Mouse (Mus musculus): Measurements from ENCODE around the gene Agbl1.

Gene Agbl1

DNA sequence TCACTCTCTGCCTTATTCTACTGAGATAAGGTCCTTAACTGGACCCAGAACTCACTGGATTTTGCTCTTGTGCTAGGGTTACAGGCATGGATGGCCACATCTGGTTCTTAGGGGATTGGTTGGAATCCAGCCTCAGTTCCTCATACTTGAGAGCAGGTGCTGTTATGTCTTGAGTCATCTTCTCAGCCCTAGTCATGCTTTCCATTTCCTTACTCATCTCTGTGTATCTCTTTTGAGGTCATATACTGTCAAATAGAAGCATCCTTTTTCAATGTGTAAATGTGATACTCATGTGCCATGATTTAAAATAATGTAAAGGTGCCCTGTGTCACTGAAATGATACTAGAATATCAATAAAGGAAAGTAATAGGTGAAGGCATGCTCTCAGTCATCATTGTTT lies 705.5 kb downstream of the Agbl1 start:
- DNase-seq (ENCODE audit: low spot score) = no peak

- DNase-seq (ENCODE audit: low spot score) = no peak
These were observed 711.8 kb downstream of the Agbl1 start for GRCm38 (mm10) chr7:76941531-76941930.

GRCm38 (mm10) chr7:76971334-76971733 lies 741.6 kb downstream of the Agbl1 start:
- no peak for DNase-seq (ENCODE audit: low spot score)

- DNase-seq (ENCODE audit: low spot score) = no peak
These were observed 779.9 kb downstream of the Agbl1 start for GRCm38 (mm10) chr7:77009571-77009970.

DNA sequence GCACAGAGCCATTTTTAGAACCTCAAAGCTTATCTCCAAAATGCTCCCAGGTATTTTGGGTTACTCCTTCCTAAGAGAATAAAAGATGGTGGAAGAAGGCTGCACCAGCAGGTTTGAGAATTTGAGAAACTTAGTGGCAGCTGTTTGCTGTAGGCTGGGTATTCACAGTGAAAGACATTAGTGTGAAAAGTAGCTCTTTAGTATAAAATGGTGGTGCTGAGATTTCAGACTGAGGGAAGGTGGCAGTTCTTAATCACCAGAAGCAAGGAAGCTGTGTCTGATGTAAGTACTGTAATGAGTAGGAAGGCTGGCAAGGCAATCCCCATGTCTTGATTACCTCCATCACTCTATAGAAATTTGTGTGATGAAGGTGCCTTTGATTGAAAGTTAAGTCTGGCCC lies 799.3 kb downstream of the Agbl1 start:
- no peak for DNase-seq (ENCODE audit: low spot score)

DNA sequence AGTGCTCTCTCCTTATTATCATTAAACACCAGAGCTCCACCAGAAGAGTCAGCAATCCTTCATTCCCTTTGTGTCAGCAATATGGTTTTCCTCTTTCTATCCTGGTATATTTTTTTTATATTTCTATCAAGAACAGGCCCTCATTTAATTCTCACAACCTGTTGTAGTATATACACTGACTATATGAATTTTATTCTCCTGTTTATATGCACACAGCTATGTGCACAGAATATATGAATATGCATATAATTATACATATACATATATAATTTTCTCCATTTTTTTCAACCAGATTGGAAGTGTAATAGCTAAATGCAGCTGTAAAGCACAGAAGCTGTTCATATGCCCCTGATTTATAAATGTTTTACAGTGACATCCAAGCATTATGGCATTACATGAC lies 846.3 kb downstream of the Agbl1 start:
- no peak for DNase-seq (ENCODE audit: low spot score)

- DNase-seq (ENCODE audit: low spot score) = no peak
These were observed 857.6 kb downstream of the Agbl1 start for GRCm38 (mm10) chr7:77087266-77087665.

- DNase-seq (ENCODE audit: low spot score) = no peak
These were observed 865.5 kb downstream of the Agbl1 start for GRCm38 (mm10) chr7:77095153-77095552.

- no peak for DNase-seq (ENCODE audit: low spot score)
These were observed 884.3 kb downstream of the Agbl1 start for GRCm38 (mm10) chr7:77114021-77114420.

- no peak for DNase-seq (ENCODE audit: low spot score)
These were observed 899.4 kb downstream of the Agbl1 start for GRCm38 (mm10) chr7:77129045-77129444.

GRCm38 (mm10) chr7:77131950-77132349 lies 902.3 kb downstream of the Agbl1 start:
- DNase-seq (ENCODE audit: low spot score) = no peak

GRCm38 (mm10) chr7:77132615-77133420 lies 903.1 kb downstream of the Agbl1 start:
- no peak for DNase-seq (ENCODE audit: low spot score)

DNA sequence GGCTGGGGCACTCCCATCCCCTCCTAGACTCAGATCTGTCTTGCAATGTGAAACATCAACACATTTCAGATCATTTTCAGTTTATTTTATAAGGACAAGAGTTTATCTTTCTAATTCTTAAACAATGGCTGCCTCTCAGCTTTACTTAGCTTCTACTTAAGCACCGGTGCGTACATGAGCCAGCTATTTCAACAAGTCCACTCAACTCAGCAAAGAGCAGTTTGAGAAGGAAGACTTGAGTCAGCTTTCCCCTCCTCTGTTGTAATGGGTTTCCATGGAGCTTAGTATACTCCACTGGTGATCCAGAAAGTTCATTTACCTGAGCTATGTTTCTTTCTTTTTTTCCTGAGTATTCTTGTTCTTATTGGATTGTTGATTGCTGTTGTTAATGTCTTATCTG lies 905.2 kb downstream of the Agbl1 start:
- no peak for DNase-seq (ENCODE audit: low spot score)

- no peak for DNase-seq (ENCODE audit: low spot score)
These were observed 909.0 kb downstream of the Agbl1 start for GRCm38 (mm10) chr7:77138707-77139106.

DNA sequence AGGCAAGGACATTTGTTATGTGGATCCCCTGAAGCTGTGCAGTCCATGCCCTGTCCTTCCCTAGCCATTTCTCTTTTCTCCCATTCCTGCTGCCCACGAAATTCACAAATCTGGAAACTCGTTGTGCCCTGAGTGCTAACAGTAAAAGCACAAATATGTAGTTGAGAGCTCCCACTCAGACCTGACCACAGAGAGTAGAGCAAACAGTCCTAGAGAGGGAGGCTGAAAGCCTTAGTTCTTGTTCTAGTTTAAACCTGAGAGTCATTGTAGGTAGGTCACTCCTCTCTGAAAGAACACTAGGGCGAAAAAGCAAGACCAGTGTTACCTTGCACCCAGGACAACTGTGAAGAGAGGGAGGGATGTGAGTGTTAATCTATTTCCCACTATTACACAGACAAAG lies 917.8 kb downstream of the Agbl1 start:
- no peak for DNase-seq (ENCODE audit: low spot score)

DNA sequence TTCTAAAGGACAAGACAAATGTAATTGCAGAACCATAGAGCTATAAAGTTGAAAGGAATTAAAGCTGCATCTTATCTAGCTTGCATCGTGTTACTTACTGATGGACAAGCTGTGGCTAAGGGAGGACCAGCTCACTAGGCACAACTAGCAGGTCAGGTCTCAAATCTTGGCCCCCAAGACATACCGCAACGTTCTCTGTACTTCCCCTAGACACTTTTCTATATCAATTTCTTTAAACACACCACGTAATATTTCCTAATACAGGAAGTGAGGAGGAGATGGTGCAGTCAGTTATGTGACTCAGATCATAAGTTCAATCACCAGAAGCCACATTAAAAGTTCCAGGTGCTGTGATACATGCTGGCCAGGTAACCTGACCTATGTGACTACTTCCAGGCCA lies 919.1 kb downstream of the Agbl1 start:
- DNase-seq (ENCODE audit: low spot score) = no peak

GRCm38 (mm10) chr7:77149846-77150245 lies 920.2 kb downstream of the Agbl1 start:
- no peak for DNase-seq (ENCODE audit: low spot score)

DNA sequence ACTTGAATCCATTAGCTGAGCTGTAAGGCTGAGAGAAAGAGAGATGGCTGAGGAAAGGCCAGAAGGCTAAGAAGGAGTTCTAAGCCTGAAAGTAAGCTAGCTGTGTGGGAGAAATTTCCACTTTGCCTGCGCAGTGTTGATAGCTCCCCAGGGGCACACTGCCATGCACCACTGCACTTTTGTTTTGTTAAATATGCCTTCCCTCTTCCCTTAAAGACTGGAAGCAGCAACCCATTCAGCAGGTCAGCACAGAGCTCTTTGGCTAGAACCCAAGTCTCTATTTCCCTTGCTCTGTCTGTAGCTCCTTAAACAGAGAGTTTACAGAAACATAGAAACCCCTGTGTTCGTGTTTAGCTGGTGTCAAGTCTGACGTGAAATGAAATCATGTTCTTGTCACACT lies 922.7 kb downstream of the Agbl1 start:
- DNase-seq (ENCODE audit: low spot score) = no peak

GRCm38 (mm10) chr7:77152909-77153308 lies 923.2 kb downstream of the Agbl1 start:
- DNase-seq (ENCODE audit: low spot score) = no peak

DNA sequence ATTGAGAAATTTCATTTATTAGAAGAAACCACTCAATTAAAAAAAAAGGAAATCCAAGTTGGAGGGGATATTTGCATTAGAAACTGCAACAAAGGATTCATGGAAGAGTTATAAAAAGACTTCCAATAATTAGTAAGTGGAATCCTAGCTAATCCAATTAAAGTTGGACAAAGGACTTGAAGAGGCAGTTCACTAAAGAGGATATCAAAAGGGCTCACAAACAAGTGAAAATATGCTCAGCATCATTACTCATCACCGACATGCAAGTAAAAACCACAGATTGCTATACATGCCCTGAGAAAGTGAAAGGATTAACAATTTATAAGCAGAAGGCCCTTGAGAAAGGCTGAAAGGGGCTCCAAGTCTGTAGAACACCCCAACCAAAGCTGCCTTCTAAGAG lies 935.2 kb downstream of the Agbl1 start:
- DNase-seq (ENCODE audit: low spot score) = no peak

Data from urinary bladder, postnatal 10 days (tissue).